Mouse (Mus musculus) gastrocnemius, postnatal 10 days (tissue): ENCODE measurements around the gene Hist1h1e. TPM values are rescaled to one million over a fixed set of nuclear protein-coding genes. Genes with fewer than 3 reads are reported as not detected.

Experiments used
- DNase-seq: peaks from one replicate; pipeline ENCODE4 v3.0.0; 2021; ENCODE audit warnings: mixed read lengths
- long read RNA-seq, 2 experiments: library from polyadenylated mRNA; stranded (forward); transcript quantifications; one replicate each; pipeline ENCODE4 v2.0.0; 2021
- total RNA-seq, 2 experiments: library from RNA; stranded (reverse); gene quantifications; 2 replicates each; pipeline ENCODE4 v1.2.3; 2021

The Hist1h1e gene
- total RNA-seq, result 100 to 1,000 TPM; 182 to 186 TPM
- long read RNA-seq, experiment 1, partial matches to known transcripts, result 0 of 1 reads
- long read RNA-seq, experiment 1, other reads (novel, unspliced or antisense), result 0 of 1 reads
- long read RNA-seq, experiment 2, result 0 reads

- DNase-seq, result peak; percentile 93
Measured at GRCm38 (mm10) chr13:23622175-23622671, at the start of gene Hist1h1e. Gene Hist1h1e, minus strand, starts transcription at chr13:23622558.

GRCm38 (mm10) chr13:23662536-23662935 lies 40.2 kb upstream of the Hist1h1e start:
- no peak for DNase-seq

- no peak for DNase-seq
Measured at GRCm38 (mm10) chr13:23659636-23660366, 37.4 kb upstream of the Hist1h1e start.

GRCm38 (mm10) chr13:23630653-23631052 lies 8.3 kb upstream of the Hist1h1e start:
- no peak for DNase-seq

GRCm38 (mm10) chr13:23622861-23623450 lies 598 bp upstream of the Hist1h1e start:
- DNase-seq, result peak; percentile 8

GRCm38 (mm10) chr13:23621532-23622174 lies 705 bp downstream of the Hist1h1e start:
- peak; percentile 55 for DNase-seq

- peak; percentile 56 for DNase-seq
Measured at GRCm38 (mm10) chr13:23620733-23621531, 1.4 kb downstream of the Hist1h1e start, which contains the start of gene Hist1h2be. Gene Hist1h2be, minus strand, starts transcription at chr13:23621124.

GRCm38 (mm10) chr13:23620056-23620732 lies 2.2 kb downstream of the Hist1h1e start:
- DNase-seq, result no peak

- no peak for DNase-seq
Measured at GRCm38 (mm10) chr13:23611638-23612037, 10.7 kb downstream of the Hist1h1e start.

- DNase-seq, result no peak
Measured at GRCm38 (mm10) chr13:23610393-23610792, 12.0 kb downstream of the Hist1h1e start.

- no peak for DNase-seq
Measured at GRCm38 (mm10) chr13:23609844-23610243, 12.5 kb downstream of the Hist1h1e start.

GRCm38 (mm10) chr13:23609209-23609608 lies 13.1 kb downstream of the Hist1h1e start:
- DNase-seq, result no peak

- no peak for DNase-seq
Measured at GRCm38 (mm10) chr13:23605052-23605451, 17.3 kb downstream of the Hist1h1e start.

GRCm38 (mm10) chr13:23604452-23604851 lies 17.9 kb downstream of the Hist1h1e start:
- DNase-seq, result no peak

- no peak for DNase-seq
Measured at GRCm38 (mm10) chr13:23603182-23603699, 19.1 kb downstream of the Hist1h1e start.

GRCm38 (mm10) chr13:23597957-23598356 lies 24.4 kb downstream of the Hist1h1e start:
- peak; percentile 83 for DNase-seq

- no peak for DNase-seq
Measured at GRCm38 (mm10) chr13:23595622-23596372, 26.6 kb downstream of the Hist1h1e start.

GRCm38 (mm10) chr13:23595185-23595584 lies 27.2 kb downstream of the Hist1h1e start:
- no peak for DNase-seq

- DNase-seq, result no peak
Measured at GRCm38 (mm10) chr13:23593051-23593770, 29.1 kb downstream of the Hist1h1e start.

GRCm38 (mm10) chr13:23592614-23593013 lies 29.7 kb downstream of the Hist1h1e start:
- DNase-seq, result no peak
